Mouse (Mus musculus): ENCODE measurements around the gene Ptger2. TPM values are rescaled to one million over a fixed set of nuclear protein-coding genes. Genes with fewer than 3 reads are reported as not detected.

The Ptger2 gene
- polyA plus RNA-seq, 1 experiment = 2.8 TPM

DNA sequence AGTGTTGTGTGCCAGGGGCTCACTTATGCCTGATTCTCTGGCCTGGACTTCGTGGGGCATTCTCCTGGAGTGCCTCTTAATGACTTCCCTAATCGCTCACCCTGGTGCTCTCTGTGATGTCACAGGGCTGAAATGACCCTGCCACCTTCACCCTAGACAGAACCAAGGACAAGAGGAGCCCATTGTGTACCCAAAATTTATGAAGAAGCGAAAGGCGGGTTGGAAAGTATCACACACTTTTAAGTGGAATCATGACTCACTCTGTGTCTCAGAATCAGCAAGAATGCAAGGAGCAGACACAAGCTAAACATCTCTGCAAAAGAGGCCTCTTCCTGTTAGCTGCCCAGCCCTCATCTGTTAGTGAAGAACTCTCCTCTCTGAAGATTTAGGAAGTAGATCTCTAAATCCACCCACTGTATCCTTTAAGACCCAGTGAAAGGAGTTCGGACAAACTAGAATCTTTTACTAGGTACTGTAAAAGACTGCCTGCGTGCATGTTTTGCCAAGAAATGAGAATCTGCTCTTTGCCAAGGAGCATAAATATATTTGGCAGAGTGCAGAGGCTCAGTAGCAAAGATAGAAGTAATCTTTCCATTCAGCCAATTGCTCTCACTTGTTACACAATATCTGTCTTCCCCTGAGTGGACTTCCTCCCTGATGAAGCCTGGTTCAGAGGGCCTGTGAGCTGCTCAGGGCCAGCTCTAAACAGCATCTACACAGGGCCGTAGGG is 61.9 kb downstream of the Ptger2 start:
- no peak for DNase-seq (ENCODE audit: low spot score)

DNA sequence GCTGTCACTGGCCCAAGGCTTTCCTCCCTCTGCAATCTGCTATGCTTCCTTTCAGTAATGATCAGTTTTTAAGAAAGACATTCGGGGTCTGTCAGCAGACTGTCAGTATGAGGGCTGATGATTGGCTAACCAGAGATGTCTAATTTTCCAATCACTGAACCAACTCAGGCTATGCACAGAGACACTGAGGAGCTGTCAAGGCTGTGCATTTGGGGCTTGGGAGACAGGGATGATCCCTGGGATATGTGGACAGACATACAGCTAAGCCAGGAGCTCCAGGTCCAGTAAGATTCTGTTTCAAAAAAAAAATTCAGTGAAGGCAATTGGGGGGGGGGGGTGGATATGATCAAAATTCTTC is 62.4 kb downstream of the Ptger2 start:
- DNase-seq (ENCODE audit: low spot score) = no peak

DNA sequence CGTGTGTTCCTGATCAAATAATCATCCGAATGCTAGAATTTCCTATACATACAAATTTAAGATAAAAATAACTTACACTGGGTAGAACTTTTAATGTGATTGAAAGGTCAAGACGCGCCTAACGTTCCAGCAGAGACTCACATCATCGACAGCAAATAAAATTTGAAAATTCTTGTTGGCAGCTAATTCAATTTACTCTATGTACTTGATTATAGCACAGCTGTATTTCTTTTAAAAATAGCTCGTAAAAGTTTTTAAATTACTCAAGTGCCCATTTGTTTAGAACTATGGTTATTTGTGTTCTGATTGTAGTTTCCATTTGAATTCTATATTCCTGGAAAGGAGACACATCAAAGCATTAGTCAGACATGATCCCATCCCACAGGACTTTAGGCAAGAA is 63.1 kb downstream of the Ptger2 start:
- no peak for DNase-seq (ENCODE audit: low spot score)

Other genes starting within 250 kb of the Ptger2 start
- gene Gm8267, start 237.9 kb upstream of the Ptger2 start, polyA plus RNA-seq (2012; rRNA removed) = not detected in 2 replicates
- gene Ptgdr, start 128.8 kb upstream of the Ptger2 start, polyA plus RNA-seq (2012; rRNA removed) = 0.07 TPM in 2 replicates
- gene Gpr137c, start 231.5 kb downstream of the Ptger2 start, polyA plus RNA-seq (2012; rRNA removed) = 1.8 and 1.9 TPM in 2 replicates
- 18.6 and 20.7 TPM in 2 replicates for gene Txndc16, start 232.1 kb downstream of the Ptger2 start, polyA plus RNA-seq (2012; rRNA removed)